Mouse (Mus musculus): ENCODE data around the gene Vps36. TPM values are rescaled to one million over a fixed set of nuclear protein-coding genes. Genes with fewer than 3 reads are reported as not detected.

Vps36 gene
- polyA plus RNA-seq (2017; shearing (Covaris generic)): 10 to 100 TPM; 29.4 to 34.6 TPM

DNA sequence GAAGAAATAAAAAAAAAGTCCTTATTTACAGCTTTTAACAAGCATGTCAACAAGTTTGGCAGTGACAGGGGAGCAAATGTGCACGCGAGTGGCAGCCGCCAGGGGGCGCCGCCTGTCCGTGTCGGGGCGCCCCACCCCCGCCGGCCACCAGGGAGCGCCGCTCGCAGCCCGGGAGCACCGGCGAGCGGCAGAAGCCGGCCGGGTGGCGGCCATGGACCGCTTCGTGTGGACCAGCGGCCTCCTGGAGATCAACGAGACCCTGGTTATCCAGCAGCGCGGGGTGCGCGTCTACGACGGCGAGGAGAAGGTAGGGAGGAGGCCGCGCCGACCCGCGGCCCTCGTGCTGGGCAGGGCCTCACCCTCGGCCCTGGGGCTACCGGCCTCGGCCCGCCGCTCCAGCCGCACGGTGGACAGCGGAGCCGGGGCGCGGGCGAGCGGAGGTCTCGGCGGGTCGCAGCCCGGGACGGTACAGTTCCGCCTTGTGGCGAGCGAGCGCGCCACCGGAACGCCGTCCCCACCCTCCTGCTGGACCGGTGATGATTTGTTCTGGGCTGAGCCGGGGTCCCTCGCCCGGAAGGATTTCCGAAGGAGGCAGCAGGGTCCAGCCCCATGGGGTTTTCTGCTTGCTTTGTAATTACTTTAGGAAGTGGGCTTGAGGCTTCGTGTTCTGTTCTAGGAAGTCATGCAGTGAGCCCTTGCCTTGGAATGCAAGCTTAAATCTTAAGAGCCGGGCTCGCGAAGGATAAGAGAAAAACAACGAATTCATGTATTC is at the start of gene Vps36:
Gene Vps36 (plus strand): TSS at position 150 of the 772 bp plus-strand sequence.
- ATAC-seq: peak; percentile 85

DNA sequence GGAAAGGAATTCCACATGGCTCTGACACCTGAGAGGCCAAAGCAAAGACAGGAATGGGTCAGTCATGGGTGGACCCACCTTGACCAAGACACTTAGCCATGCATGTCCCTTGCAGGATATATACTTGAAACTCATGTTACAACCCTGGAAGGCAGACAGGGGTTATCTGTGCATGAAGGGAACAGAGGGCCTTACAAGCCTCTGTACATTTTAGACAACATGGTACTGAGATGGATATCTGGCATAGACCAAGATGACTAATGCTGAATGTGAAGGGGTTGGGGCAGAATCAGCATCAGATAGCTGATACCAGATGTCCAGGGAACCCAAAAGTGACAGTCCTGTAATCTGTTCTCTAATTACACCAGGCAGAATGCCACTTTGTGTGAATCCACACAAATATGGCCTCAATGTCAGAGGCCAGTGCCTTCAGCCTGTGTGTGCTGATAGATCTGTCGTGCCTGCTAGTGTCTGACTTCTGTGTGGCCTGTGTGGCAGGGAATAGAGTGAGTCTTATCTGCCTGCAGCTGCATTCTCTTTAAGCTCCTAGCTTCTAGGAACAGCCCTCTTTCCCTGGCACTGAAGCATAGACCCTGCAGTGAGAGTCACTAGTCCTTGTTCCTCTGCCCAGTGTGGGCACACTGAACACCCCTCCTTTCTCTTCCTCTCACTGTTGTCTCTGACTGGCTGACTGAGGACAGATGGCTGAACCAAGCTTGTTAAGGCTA is 48.7 kb upstream of the Vps36 start:
- ATAC-seq: no peak

DNA sequence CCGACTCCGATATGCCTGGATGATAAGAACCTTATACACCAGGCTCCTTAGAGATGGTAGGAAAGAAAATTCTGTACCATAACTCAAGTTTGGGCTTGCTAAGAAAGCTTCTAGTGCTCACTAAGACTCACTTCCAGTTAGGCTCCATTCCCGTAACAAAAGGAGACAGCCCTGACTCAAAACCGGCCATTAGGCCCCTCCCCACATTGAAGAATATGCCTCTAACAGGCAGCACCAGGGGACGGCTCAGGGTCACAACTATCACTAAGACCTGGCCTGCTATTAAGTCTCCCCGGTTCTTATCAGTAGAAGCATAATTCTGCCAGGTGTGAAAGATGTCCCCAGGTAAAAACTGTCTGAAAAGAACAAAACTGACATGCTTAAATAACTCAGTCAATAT is 46.8 kb upstream of the Vps36 start:
- no peak for ATAC-seq

- ATAC-seq: no peak
Observed at GRCm38 (mm10) chr8:22147706-22148366, 44.8 kb upstream of the Vps36 start.

GRCm38 (mm10) chr8:22148367-22148740 is 44.3 kb upstream of the Vps36 start:
- no peak for ATAC-seq

- no peak for ATAC-seq
Observed at GRCm38 (mm10) chr8:22149643-22150344, 42.8 kb upstream of the Vps36 start.

DNA sequence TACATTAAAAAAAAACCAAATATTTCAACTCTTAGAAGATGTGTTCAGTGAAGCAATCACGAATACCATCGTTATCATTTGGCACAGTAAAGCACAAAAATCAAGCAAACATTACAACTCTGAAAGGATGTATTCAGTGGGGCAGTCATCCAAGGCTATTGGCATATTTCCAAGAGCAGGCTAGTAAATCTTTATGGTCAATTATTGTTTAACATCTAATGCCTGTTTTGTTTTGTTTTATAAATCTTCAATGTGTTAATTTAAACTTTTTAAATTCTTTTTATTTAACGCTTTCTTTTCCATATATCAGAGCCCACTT is 42.3 kb upstream of the Vps36 start:
- ATAC-seq: no peak

DNA sequence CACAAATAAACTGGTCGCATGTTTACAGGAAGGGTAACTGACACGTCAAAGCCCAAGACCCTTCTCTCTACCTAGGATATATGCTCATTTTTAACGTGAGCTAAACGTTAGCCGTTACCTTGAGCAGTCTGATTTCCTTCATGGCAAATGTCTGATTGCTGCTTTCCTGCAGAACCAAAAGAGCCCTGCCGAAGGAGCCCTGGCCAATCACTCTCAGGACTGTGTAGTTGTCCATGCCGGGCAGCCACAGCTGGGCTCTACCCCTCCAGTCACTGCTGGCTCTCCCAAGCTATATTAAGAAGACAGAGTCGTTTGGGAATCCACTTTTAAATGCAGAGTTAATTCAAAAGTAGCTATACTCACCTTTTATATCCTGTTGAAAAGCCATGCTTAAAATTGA is 30.4 kb upstream of the Vps36 start:
- ATAC-seq: no peak

- no peak for ATAC-seq
Observed at GRCm38 (mm10) chr8:22164431-22164830, 28.2 kb upstream of the Vps36 start.

DNA sequence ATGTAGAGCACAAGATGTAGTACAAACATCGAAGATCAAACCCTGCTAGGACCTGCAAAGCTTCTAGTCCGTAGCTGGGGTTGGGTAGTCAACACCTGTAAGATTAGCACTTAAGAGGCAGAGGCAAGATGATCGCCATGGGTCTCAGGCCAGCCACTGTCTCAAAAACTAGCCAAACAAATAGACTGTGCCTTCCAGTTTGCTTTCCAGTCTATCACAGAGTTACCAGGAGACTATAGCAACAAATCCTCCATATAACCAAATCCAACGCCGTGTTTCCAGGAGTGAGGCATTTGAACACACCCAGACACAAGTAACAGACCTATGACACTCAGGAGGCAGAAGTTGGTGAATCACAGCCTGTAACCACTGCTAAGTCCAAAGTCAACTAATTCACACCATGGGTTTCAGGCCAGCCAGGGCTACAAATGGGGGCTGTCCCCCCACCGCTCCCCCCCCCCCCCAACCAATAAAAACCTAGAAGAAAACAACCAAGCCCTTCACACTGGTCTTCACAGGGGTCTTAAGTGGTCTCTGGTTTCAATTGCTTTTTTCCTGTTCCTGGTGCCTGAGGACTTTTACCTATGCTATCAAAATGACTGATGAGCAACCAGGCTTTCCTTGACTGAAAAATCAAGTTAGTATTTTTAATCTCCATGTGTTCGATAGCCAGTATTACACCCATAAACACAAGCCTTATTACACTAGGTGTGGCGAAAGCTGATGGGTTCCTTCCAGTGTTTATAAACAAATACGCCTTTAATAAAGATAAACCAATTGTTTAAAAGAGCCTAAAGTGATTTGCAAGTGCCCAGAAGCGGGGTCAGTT is 27.1 kb upstream of the Vps36 start:
- peak; percentile 40 for ATAC-seq

- ATAC-seq: peak; percentile 94
Observed at GRCm38 (mm10) chr8:22166080-22166603, 26.5 kb upstream of the Vps36 start, which contains the start of gene Nek3. TSS of gene Nek3 (minus strand) at chr8:22166435.

- no peak for ATAC-seq
Observed at GRCm38 (mm10) chr8:22169167-22169566, 23.4 kb upstream of the Vps36 start.

- no peak for ATAC-seq
Observed at GRCm38 (mm10) chr8:22175966-22176365, 16.6 kb upstream of the Vps36 start.

- peak; percentile 24 for ATAC-seq
Observed at GRCm38 (mm10) chr8:22184884-22185283, 7.7 kb upstream of the Vps36 start.

DNA sequence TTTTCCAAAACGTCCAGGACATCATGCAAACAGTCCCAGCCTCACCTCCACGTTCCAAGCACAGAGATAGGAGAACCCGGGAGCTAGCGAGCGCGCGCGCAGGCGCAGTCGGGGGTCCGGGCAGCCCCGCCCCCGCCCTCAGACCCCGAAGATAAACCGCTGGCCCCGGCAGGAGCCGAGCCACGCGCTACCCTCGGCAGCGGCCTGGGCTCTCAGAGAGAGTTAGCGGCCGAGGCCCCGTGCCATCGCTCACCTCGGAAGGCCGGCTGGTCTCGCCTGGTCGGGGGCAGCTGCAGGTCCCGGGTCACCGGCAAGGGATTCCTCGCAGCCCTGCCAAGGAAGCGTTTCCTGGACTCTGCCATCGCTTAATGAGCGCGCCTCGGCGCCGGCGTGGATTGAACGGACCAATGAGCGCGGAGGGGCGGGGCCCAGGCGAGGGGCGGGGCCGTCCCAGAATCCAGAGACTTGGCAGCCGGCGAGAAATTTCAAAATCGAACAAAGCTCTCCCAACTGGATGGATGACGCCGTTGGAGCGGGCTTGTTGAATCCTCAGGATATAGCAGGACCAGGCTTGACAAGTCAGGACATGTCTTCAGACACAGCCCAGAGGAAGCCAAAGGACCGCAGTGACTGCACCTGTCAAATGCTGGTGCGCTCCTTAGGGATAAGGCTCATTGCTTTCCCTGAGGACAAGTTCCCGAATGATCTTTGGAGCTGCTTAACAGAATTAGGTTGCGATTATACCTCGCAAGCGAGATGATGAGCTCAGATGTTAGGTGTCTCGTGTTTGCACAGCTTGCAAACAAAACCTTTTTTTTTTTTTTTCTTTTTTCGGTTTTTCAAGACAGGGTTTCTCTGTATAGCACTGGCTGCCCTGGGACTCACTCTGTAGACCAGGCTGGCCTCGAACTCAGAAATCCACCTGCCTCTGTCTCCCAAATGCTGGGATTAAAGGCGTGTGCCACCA is 6.9 kb upstream of the Vps36 start, which contains the start of gene Ckap2:
Gene Ckap2 (minus strand): TSS at position 389 of the 967 bp plus-strand sequence.
- ATAC-seq: peak; percentile 95

GRCm38 (mm10) chr8:22193432-22194010 is 912 bp downstream of the Vps36 start:
- ATAC-seq: peak; percentile 54

DNA sequence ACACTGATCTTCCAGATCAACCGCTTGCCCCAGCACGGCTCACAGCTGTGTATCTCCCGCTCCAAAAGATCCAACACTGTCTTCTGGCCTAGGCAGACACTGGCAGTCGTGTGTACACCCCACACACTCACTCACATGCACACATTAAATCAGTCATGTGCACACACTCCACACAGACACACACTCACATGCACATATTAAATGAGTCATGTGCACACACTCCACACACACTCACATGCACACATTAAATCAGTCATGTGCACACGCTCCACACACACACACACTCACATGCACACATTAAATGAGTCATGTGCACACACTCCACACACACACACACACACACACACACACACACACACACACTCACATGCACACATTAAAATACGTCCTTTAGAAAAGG is 5.3 kb downstream of the Vps36 start:
- ATAC-seq: no peak

GRCm38 (mm10) chr8:22199481-22199880 is 6.9 kb downstream of the Vps36 start:
- no peak for ATAC-seq

DNA sequence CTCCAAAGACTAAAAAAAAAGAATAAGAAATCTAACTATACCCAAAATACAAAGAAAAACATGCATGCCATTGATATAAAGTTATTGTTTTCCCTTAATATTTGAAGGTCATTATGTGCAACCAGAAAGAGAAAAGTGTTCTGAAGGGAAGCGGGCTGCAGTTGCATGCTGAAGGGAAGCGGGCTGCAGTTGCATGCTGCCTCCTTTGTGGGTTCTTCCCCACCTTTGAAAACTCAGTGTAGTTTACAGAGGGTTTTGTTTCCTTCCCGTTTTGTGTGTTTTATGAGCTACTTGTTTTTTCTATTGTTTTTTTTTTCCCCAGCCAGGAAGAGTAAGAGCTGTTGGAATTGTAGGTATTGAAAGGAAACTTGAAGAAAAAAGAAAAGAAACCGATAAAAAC is 14.9 kb downstream of the Vps36 start:
- ATAC-seq: no peak

DNA sequence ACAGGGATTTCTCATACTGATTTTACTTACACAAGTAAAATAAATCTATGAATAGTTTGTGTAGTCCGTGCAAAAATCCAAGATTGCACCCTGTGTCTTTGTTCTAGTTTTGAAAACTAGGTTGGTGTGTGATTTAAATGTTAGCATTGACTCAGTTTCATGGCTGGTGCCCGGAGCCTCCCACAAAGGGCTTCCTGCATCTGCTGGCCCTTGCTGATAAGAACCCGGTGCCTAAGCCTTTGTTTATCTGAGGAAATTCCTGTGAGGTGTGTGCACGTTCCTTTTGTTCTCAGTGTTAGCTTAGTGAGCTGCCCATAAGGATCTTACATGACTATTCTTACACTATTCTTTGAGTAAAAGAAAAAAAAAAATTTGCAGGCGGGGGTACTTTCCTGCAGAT is 16.4 kb downstream of the Vps36 start:
- ATAC-seq: no peak
